Mouse (Mus musculus) adrenal gland, adult 8-10 months (tissue): ENCODE results near the gene Sgsm2. TPM values are rescaled to one million over a fixed set of nuclear protein-coding genes. Genes with fewer than 3 reads are reported as not detected.
A peak's percentile ranks its signal among the peaks of the same experiment; 100 is the strongest.

Experiments
- DNase-seq: peaks from one replicate; pipeline ENCODE4 v3.0.0; 2022
- total RNA-seq, 4 experiments: library from RNA; stranded (reverse); gene quantifications; 2 replicates each; pipeline ENCODE4 v1.2.4; 2022

The Sgsm2 gene
- total RNA-seq, 4 experiments from 2014 or later, result 29.2 to 30.5 (median 30.0) TPM

DNA sequence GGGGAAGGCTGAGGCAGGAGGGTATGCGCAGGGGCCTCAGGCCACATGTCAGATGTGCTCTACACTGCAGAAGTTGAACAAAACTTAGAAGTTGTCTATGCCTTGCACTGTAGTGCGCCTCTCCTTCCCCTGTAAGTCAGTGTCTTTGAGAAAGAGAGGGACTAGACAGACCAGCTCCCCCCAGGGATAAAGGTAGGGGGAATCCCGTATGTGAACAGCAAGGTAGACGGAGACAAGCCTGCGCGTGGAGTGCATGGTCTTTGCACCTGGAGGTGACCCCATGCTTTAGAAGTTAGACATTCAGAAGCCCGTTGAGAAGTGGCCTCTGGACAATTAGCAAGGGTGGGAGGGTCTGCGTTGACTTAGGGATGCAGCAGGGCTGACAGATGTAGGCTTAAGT is 56.1 kb downstream of the Sgsm2 start:
- no peak for DNase-seq

DNA sequence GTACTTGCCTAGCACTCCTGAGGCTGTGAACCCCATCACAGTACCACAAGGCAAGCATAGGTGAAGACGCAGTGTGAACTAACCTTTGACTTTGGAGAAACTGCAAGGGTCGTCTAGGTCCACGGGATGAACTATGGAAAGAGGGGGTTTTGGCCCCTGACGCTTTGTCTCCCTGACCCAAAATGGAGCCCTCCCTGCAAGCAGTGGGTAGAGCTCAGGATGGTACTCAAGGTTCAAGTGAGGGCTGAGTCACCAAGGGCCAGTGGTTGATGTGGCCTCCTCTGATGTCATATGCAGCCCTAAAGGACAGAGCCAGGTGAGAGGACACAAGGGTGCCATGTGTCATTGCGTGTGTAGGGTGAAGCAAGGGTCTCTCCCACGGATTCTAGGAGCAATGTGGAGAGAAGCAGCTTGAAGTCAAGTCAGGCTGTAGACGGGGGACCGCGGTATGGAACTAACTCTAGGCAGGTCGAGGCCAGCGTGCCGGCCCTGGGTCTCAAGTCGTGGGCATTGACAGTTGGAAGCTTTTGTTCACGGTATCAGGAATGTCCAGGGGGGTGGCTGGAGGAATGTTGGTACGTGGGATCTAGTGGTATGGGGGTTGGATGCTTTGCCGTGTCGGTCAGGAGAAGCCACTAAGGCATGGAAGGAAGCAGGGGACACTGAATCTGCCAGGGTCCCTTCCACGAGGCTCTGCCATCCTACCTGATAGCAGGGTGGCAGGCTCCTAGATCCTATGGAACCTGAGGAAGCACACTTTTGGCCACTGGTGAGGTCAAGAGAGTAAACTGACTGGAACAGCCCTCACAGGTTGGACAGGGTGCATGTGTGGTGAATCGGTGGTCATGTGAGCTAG is 56.8 kb downstream of the Sgsm2 start:
- peak; percentile 36 for DNase-seq

DNA sequence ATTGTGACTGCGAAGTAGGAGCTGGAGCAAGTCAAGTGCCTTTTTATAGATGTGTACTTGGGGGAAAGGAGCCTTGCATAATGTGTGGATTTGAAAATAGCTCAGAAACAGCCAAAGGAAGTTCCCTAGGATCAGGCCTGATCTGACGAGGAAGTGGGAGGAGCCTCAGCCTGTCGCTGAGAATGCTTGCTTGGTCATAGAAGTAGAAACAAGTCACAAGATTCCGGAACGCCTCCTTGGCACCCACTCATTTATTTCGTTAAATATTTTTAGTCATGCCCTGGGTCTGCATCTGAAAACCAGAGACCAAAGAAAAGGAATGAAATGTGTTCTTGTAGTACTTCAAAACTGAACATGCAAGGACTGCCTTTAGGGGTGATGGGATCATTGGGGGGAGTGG is 57.9 kb downstream of the Sgsm2 start:
- DNase-seq, result peak; percentile 63

DNA sequence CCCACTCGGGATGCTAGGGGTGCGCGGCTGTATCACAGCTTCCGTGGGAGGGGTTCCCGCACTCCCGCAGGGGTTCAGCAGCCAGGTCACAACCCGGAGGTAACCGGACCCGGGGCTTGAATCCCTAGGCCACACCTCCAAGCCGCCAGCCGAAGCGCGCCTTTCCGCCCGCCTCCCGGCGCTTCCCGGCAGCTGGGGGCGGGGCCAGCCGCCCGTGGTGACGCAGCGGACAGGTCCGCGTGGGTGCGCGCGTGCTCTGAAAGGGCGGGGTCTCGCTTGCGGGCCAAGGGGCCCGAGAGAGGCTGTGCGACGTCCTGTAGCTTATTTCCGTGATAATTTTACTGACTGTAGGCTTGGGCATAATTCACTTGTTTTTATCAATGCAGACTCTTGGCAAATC is 58.4 kb downstream of the Sgsm2 start:
- DNase-seq, result peak; percentile 92

DNA sequence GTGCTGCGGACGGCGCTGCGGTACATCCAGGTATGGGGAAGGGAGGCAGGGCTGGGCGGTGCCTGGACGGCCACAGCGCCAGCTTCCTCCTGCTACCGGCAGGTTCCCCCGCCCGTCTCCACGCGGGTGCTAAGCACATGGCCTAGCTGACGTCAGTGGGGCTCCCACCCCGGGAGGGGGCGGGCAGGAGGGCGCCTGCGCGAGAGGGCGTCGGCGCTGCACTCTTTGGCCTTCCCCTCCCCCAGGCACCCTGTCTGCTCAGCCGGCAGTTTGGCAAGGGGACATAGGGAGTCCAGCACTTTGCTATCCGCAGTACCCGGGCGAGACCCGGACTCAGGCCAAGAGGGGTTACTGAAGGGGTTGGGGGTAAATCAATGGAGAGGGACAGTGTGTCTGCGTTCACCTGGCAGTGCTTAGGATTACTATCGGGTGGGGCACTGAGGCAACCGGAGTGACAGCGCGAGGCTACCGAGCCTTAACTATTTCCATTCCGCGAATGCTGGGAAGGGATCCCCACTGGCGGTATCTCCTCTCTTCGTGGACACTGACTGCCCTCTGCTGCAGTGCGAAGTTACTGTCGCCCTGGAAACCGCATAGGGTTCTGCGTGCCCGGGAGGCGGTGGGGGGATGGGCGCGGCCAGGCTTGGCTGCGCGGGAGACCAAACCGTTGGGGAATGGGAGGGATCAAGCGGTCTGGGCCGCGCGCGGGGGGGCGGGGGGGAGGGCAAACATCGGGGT is 59.0 kb downstream of the Sgsm2 start:
- DNase-seq, result peak; percentile 93

DNA sequence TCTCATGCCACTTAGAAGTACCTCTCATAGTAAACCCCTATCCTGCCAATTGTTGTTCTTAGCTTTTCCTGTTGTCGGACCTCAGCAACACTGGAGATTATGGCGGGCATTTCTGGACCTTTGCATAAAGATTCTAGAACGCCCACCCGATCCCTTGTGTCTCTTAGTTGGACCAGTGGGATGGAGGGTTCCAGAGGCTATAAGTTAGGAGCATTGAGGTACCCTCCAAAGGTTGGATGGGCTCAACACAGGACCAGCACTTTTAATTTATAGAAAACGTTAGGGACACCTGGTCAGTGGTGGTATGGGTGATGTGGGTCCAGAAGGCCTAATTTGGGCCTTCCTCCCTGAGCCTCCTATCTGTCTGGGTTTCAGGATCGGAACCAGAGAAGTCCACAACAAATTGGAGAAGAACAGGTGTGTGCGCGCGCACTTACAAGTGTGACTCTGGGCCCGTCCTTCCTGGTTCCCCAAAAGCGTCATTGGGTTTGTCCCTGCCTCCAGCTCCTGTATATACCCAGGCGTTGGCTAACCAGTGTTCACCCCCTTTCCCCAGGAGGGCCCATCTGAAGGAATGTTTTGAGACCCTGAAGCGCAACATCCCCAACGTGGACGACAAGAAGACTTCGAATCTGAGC is 59.7 kb downstream of the Sgsm2 start:
- DNase-seq, result no peak

DNA sequence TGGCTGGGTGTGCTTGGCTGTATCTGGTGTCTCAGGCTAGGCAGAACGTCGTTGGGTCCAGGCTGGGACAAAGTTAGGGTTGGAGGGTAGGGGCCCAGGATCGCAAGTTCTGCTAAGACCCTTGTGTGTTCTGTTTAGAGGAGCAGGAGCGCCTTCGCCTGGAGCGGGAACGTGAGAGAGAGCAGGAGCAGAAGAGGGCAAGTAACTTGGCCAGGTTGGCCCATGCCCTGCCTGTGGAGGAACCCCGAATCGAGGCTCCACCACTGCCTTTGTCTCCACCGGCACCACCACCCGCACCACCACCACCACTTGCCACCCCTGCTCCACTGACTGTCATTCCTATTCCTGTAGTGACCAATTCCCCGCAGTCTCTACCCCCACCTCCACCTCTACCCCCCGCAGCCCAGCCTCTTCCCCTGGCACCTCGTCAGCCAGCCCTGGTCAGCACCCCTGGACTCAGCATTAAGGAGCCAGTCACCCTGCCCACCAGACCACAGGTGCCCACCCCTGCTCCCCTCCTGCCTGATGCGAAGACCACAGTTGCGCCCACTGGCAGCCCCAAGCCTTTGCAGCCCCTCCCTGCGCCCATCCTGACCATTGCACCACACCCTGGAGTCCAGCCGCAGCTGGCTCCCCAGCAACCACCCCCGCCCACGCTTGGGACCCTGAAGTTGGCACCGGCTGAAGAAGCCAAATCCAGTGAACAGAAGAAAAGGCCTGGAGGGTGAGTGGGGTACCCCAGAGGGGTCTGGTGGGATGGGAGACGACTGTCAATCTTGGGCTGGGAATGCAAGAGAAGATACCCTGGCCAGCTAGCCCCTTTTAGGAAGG is 60.4 kb downstream of the Sgsm2 start:
- peak; percentile 28 for DNase-seq

DNA sequence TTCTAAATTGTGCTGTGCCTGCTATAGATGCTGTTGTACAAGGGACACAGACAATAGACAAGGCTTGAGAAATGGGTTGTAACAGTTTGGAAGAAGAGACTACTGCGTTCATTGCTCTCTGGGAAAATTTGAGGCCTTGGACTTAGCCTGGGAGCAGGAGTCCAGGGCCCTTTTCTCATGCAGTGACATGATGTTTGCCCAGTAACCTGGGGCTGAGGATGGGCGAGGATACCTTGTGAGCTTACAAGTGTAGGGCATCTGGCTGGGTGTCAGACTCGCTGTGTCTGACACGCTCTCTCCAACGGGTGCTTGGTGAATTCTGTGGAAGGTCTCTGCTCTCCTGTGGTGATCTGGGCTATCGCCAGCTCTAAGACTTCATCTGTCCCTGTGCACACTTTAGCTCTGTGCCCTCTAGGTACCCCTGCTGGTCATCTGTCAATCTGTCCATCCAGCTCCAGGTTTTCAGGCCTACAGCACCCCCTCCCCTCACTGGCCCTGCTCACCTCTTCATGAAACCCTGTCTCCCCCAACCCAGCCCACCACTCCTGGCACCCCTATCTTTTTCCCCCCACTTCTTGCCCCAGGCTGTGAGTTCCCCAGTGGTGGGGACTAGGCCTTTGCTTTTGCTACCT is 61.2 kb downstream of the Sgsm2 start:
- DNase-seq, result no peak

DNA sequence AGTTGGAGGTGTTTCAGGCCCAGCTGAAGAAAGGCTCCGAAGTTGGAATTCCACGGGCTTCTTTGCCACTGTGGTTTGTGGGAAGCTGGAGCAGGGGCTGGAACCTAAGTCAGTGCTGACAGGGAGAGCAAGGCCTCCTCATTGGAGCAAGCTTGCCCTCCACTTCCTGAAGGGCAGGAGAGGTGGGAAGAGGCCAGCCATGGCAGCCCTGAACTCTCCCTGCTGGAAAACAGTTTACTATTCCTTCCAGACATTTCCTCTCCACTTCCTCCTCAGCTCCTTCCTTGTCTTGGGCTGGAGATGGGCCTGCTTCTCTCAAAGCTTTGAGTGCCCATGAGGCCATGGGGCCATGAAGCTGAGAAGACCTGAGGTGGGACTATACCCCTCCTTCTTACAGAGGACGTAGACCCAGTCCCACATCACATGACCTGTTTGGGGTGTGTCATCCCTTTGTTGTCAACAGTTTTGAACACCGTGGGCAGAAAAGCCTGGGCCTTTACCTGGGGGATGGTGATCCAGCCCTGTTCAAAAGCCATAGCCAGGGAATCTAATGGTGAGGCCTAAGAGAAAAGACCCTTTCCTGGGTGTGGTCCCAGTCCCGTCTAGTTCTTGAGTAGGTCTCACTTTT is 62.1 kb downstream of the Sgsm2 start:
- no peak for DNase-seq

DNA sequence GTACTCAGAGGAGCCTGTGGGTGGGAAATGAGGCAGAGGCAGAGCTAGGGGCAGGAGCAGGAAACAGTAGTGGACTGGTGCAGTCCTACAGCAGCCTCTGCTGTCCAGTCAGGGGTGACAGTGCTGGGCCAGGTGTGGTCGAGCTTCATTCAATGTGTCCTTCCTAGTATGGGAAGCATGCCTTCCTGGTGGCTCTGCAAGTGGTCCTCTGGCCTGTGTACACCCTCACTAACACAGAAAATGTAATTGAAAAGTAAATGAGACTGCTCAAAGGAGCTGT is 62.6 kb downstream of the Sgsm2 start:
- DNase-seq, result peak; percentile 24

DNA sequence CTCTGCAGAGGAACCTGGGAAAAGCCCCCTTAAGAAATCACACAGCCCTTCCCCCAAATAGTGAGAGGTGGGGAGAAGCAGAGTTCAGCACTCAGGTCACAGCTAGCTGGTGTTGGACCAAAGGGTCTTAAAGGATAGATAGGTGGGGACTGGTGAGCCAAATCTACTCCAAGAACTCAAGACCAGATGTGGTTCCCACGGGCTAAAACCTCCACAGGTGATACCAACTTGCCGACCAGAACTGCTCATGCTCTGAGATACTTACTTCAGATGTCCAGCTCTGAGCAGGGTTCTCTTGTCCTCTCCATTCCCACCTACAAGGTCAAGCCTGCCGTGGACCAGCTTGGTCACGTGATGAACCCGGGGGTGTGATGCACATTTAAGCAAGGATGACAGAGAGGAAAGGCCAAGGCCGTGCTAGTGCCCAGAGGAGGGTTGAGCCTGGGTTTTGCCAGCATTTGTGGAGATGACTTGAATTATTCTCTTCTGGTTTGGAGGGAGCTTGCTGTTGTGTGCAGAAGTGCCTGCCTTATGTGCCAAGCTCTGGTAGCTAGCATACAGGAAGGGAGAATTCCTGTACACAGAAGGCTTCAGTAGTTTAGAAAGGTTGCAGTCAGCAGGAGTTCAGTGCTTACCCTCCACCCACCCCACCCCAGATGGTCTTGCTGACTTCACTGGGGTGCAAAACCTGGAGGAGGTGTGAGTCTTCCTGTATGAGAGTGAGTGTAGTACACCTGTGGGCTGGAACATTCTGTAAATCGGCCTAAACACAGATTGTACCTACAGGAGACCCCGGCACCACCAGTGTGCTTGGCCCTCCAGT is 63.1 kb downstream of the Sgsm2 start:
- peak; percentile 87 for DNase-seq

DNA sequence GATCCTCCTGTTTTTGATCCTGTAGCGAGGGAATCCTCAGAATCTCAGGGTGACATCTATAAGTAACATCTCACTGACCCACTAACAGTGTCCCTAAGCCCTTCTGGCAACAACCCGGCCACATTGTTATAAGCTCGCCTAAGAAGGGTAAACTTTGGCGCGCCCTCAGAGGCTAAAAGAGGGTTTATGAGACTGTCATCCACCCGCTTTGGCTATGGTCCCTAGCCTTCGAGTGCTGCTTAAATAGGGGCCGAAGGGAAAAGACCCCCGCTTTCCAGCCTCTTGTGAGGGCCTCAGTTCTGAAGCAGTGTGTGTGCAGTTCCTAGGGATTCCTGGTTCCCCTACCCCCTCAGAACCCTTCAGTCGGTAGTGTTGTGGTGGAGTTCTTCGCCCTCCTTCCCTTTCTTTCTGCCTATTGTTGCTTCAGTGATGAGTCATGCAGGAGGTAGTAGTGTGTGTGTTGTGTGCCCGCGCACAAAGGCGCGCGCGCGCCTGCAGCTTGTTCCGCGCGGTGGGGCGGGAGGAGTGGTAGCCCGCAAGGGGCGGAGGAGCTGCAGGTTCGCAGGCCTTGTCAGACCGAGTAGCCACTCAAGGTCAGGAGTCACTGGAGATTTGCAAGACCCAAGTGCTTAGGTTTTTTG is 64.2 kb downstream of the Sgsm2 start:
- DNase-seq, result peak; percentile 79

DNA sequence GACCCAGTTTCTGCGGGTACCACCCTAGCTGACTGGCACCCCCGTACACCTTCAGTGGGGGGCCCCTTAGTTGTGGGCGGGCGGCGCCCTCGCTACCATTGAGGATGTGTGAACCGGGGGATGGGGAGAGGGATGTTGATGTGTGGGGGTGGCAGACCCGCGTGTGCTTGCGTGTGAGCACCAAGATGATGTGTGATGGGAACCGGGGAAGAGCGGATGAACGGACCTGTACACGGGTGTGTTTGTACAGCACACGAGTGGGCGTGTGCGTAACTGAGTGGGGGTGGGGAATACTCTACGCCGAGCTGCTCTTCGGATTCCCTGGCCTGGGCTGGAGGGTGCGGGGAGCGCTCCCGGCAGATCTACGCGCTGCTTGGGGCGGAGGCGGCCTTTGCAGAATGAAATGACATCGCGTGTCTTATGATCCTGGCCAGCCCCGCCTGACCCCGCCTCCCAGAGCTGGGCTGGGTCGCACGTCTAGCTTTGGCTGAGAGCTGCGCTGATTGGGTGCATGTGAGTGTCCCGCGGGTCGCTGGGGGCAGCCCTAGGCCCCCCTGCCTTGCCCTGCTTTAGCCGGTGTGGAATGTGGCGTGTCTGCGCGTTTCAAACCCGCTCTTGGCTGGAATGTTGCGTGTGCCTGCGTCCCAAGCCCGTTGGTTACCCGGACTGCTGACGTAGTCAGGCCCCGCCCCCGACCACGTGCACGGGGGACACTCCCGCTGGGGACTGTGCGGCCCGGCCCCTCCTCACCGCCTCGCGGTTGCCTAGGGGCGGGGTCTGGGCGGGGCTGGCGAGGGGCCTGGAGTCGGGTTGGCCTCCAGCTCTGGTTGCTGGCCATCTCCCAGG is 65.0 kb downstream of the Sgsm2 start:
- peak; percentile 100 for DNase-seq

DNA sequence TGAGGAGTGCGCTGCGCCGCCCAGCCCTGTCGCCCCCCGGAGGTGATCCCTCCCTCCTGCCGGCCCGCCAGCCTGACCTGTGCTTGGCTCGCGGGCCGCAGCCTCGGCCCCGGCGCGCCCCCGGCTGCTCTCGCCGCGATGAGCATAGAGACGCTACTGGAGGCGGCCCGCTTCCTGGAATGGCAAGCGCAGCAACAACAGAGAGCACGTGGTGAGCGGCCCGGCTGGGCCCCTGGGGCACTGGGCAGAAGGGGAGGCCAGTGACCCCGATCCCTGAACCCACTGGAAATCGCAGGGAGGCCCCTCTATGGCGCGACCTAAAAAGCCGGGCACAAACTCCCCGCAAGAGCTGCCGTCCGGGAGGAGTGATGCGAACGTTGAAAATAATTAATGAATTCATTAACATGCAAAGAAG is 65.7 kb downstream of the Sgsm2 start:
- DNase-seq, result peak; percentile 53

DNA sequence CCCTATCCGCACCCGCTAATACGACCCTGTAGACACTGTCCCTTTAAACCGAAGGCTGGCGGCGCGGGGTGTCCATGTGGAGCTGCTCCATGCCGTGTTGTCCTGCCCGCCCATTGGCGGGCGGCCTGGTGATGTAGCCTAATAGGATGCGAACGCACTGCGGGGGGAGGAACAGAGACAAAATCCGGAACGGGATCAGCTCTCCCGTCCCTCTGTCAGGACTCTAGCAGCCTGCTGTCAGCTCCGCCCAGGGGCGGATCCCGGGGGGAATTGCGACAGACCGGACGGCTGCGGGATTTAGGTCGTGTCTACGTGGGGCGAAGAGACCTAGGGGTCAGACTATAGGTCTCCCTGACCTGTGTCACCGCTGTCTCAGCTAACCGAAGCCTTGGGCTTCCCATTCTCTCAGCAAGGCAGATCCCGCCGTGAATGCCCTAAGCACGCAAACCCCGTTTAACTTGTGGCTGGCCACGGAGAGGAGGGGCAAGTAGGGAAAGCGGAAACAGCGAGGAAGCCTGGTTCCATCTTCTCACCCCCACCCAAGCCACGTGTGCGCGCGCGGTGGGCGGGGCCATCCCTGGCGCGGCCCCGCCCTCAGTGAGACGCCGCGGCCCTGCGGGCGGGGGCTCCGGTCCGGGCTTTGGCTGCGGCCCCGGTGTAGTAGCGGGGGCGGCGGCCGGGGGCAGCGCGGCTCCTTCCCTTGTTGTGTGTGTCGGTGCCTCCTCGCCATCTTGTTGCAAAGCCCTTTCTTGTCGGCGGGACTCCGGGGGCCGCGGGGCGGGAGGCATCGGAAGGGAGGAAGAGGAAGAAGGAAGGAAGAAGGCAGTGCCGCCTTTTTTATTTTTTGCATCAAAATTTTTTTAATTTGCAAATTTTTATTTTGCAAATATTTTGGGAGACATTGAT is 66.4 kb downstream of the Sgsm2 start, which contains the start of gene Mnt:
Mnt (plus strand) TSS at position 665 of the 906 bp plus-strand sequence.
- DNase-seq, result peak; percentile 100

DNA sequence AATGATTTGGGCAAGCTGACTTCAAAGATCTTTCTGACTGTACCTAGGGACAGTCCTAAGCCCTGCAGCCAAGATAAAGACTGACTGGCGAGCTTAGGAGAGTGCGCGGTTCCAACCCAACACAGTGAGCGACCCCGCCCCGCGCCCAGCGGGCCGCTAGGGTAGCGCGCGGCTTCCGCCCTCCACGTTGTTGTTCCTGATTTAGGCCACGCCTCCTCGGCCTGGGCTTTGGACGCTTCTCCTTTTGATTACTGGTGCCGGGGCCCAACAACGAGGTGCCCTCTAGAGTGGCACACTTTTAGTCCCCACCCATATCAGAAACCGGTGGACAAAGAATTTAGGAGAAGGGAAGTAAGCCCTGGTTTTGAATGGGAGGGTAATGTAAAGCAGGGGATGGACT is 67.0 kb downstream of the Sgsm2 start:
- DNase-seq, result peak; percentile 85

DNA sequence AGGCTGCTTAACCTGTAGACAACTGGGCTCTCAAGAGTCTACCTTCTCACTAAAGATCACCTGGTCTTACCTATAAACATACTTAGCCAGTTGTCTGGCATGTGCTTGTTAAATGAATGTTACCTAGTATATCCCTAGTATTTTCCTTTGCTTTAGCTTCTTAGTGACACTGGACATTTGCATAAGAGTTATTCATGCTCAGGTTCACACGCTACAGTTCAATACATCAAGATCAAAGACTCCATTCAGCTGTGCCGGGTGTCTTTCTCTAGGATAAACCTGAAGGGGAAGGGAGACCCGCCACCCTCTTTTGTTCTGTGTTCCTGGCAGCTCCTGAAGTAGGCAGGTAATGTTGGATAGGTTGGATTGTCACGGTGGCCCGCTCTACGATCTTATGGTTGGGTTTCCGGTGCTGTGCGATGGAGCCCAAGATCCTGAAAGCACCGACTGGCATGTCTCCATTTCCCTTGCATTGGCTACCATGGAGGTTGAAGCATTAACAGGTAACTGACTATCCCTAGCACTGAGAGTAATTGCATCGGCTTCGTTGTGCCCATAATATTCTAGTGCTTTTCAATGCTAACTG is 67.8 kb downstream of the Sgsm2 start:
- no peak for DNase-seq
